Mouse (Mus musculus): ENCODE measurements at regions not wholly inside any gene's neighbourhood (a gene's known extent, or its start where the extent isn't known, plus 50 kb on each side); places are given as distances from the start of the nearest gene placed in this dataset.

DNA sequence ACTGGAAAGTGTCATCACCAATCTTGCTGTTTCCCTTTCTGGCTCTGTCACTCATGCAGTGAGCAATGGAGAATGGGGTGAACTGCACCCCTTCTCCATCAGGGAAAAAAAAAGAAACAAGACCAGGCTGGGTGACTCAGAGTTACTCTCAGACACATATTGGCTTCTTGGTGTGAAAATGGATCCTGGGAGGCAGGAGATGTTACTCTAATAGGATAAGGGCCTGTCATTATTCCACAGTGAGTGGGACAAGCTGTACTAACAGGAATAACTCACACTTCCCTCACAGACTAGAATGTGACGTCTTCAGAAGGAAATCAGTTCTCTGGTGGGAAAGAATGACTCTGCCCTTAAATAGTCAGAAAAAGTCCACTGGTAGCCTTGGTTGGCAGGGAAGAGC lies 181.4 kb upstream of the Nlrp1b start:
- H3K36me3 ChIP-seq (ENCODE audit: control insufficient read depth, insufficient read depth, low read length): no peaks in the 10 kb centered on the region
- H3K79me2 ChIP-seq (ENCODE audit: control insufficient read depth, insufficient read depth, low read length): no peaks in the 10 kb centered on the region
- TF ChIP-seq CTCF (IDR thresholded peaks at IDR 0.05; ENCODE audit: low read depth, low read length): no peak
- no peak for TF ChIP-seq POLR2A (IDR thresholded peaks at IDR 0.05; ENCODE audit: extremely low read depth, insufficient read depth, low read length)
- no peaks in the 10 kb centered on the region for H3K27me3 ChIP-seq (ENCODE audit: control insufficient read depth, insufficient read depth, low read length)
- no peak for DNase-seq (ENCODE audit: extremely low read depth, low read depth, low spot score)
- no peak overlapping the region for H3K9ac ChIP-seq (ENCODE audit: low read depth, low read length)
- H3K4me1 ChIP-seq (ENCODE audit: control insufficient read depth, insufficient read depth, low read length): no peaks in the 10 kb centered on the region
- 77% methylated on average over 1 of the region's 1 CpGs for WGBS
- no peak overlapping the region for H3K4me3 ChIP-seq (ENCODE audit: insufficient read depth, low read depth, low read length)
- no peak overlapping the region for H3K27ac ChIP-seq (replicated peaks; ENCODE audit: insufficient read depth, low read depth, low read length)

DNA sequence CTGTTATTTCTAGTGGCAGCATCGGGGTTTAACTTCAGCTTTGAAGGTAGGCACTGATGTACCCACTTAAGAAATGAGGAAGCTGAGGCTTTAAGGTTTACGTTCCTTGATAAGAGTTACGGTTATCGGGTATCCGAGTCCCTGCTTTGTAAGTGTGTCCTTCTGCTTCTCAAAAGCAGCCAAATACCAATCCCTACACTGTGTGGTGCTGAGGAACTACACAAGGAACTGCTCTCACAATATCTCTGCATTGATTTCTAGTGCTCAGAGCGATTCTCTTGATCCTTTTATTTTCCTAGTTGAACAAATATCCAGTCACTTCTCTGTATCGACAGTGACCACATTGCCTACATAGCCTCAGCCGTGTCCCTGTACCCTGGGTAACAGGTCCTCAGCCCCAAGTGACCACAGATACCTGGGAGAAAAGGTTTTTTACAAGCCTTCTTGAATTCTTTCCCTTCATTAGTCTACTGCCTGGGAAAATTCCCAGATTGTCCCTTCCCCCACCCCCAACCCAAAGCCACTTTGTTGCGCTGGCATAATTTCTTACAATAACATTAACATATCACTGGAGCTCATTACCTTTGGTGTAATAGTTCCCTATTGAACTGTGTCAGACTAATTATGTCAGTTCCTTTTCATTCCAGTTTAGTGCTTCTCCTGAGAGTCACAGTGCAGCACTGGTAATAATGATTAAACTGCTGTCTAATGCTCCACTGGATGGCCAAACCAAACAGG lies 184.0 kb upstream of the Nlrp1b start:
- WGBS: 76% methylated on average over 9 of the region's 9 CpGs
- no peak for DNase-seq (ENCODE audit: extremely low read depth, low read depth, low spot score)

DNA sequence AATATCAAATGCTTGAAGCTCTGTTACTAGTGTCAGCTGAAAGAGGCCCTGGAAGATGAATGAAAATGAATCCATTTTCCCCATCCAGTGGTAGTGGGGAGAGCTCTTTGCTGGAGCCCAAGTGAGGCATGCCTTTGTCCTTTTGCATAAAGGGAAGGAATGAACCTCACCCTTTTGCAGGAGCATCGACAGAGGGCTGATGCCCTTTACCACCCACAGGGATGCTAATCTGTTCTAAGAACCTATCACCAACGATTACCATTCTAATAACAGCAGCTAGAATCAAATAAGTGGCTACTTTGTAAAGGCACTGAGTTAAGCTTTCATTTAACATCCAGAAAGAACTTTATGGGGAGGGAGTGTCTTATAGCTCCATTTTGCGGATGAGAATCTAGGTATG lies 184.9 kb upstream of the Nlrp1b start:
- Histone ChIP-seq H3K4me3 (ENCODE audit: insufficient read depth, low read depth, low read length) (no peak overlapping the region), H3K9ac (ENCODE audit: low read depth, low read length) (no peak overlapping the region), H3K79me2 (ENCODE audit: control insufficient read depth, insufficient read depth, low read length) (no peaks in the 10 kb centered on the region), H3K27ac (replicated peaks; ENCODE audit: insufficient read depth, low read depth, low read length) (no peak overlapping the region), H3K36me3 (ENCODE audit: control insufficient read depth, insufficient read depth, low read length) (no peaks in the 10 kb centered on the region), H3K27me3 (ENCODE audit: control insufficient read depth, insufficient read depth, low read length) (no peaks in the 10 kb centered on the region), H3K4me1 (ENCODE audit: control insufficient read depth, insufficient read depth, low read length) (no peaks in the 10 kb centered on the region)
- TF ChIP-seq POLR2A (IDR thresholded peaks at IDR 0.05; ENCODE audit: extremely low read depth, insufficient read depth, low read length): no peak
- no peak for TF ChIP-seq CTCF (IDR thresholded peaks at IDR 0.05; ENCODE audit: low read depth, low read length)
- DNase-seq (ENCODE audit: extremely low read depth, low read depth, low spot score): no peak
- 55% methylated on average over 3 of the region's 3 CpGs for WGBS

More for the DNA sequence above, 184.0 kb upstream of the Nlrp1b start:
- H3K4me3 ChIP-seq (ENCODE audit: insufficient read depth, low read depth, low read length): no peak overlapping the region
- no peaks in the 10 kb centered on the region for H3K79me2 ChIP-seq (ENCODE audit: control insufficient read depth, insufficient read depth, low read length)
- TF ChIP-seq CTCF (IDR thresholded peaks at IDR 0.05; ENCODE audit: low read depth, low read length) (no peak), POLR2A (IDR thresholded peaks at IDR 0.05; ENCODE audit: extremely low read depth, insufficient read depth, low read length) (no peak)
- H3K9ac ChIP-seq (ENCODE audit: low read depth, low read length): no peak overlapping the region
- H3K36me3 ChIP-seq (ENCODE audit: control insufficient read depth, insufficient read depth, low read length): no peaks in the 10 kb centered on the region
- no peak overlapping the region for H3K27ac ChIP-seq (replicated peaks; ENCODE audit: insufficient read depth, low read depth, low read length)
- H3K27me3 ChIP-seq (ENCODE audit: control insufficient read depth, insufficient read depth, low read length): no peaks in the 10 kb centered on the region
- no peaks in the 10 kb centered on the region for H3K4me1 ChIP-seq (ENCODE audit: control insufficient read depth, insufficient read depth, low read length)

DNA sequence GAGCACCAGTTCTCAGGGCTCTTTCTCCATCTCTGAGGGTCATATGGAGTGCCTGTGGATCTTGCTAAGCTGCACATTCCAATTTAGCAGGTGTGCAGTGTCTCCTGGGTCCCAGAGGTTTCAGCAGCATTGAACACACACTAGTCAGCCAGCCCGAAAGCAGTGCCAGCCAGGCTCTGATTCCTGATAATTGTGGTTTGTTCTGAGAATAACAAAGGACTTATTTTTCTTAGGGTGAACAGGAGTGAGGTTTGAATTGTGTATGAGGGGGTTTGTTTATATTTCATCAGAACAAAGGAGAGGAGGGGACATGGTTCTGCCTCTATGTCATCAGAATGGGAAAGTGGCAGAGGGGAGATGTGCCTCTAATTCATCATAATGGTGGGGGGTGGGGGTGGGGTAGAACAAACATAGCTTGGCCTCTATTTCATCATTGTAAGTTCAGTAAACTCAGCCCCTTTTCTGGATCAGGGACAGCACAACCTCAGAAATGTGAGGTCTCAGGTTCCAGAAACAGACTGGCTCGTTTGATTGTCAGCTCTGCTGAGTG lies 191.8 kb upstream of the Nlrp1b start:
- no peaks in the 10 kb centered on the region for H3K36me3 ChIP-seq (ENCODE audit: control insufficient read depth, insufficient read depth, low read length)
- H3K9ac ChIP-seq (ENCODE audit: low read depth, low read length): no peak overlapping the region
- no peaks in the 10 kb centered on the region for H3K4me1 ChIP-seq (ENCODE audit: control insufficient read depth, insufficient read depth, low read length)
- no peak overlapping the region for H3K27ac ChIP-seq (replicated peaks; ENCODE audit: insufficient read depth, low read depth, low read length)
- no peaks in the 10 kb centered on the region for H3K79me2 ChIP-seq (ENCODE audit: control insufficient read depth, insufficient read depth, low read length)
- TF ChIP-seq CTCF (IDR thresholded peaks at IDR 0.05; ENCODE audit: low read depth, low read length): no peak
- no peak for TF ChIP-seq POLR2A (IDR thresholded peaks at IDR 0.05; ENCODE audit: extremely low read depth, insufficient read depth, low read length)
- H3K27me3 ChIP-seq (ENCODE audit: control insufficient read depth, insufficient read depth, low read length): no peaks in the 10 kb centered on the region
- DNase-seq (ENCODE audit: extremely low read depth, low read depth, low spot score): no peak
- H3K4me3 ChIP-seq (ENCODE audit: insufficient read depth, low read depth, low read length): no peak overlapping the region
- WGBS: 44% methylated on average over 2 of the region's 2 CpGs

DNA sequence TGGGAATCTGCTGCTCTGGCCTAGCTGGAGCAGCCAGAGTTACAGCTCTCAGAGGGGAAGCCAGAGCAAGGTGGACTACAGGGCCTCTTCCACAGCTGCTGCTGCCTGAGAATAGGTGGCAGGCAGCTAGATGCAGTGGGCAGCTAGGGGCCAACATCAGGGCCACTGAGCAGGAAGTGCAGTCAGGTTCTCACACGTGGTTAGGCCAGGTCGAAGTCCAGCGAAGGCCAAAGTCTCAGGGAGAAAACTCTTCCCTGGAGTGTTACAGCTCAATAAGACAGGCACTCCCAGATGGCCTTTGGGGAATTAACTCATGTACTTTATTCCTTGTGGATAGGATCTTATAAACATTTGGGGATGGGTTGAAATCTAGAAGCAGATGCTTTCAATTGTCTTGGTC lies 192.7 kb upstream of the Nlrp1b start:
- Histone ChIP-seq H3K4me3 (ENCODE audit: insufficient read depth, low read depth, low read length) (no peak overlapping the region), H3K36me3 (ENCODE audit: control insufficient read depth, insufficient read depth, low read length) (no peaks in the 10 kb centered on the region), H3K9ac (ENCODE audit: low read depth, low read length) (no peak overlapping the region), H3K79me2 (ENCODE audit: control insufficient read depth, insufficient read depth, low read length) (no peaks in the 10 kb centered on the region), H3K4me1 (ENCODE audit: control insufficient read depth, insufficient read depth, low read length) (no peaks in the 10 kb centered on the region), H3K27me3 (ENCODE audit: control insufficient read depth, insufficient read depth, low read length) (no peaks in the 10 kb centered on the region), H3K27ac (replicated peaks; ENCODE audit: insufficient read depth, low read depth, low read length) (no peak overlapping the region)
- no peak for TF ChIP-seq POLR2A (IDR thresholded peaks at IDR 0.05; ENCODE audit: extremely low read depth, insufficient read depth, low read length)
- TF ChIP-seq CTCF (IDR thresholded peaks at IDR 0.05; ENCODE audit: low read depth, low read length): no peak
- 62% methylated on average over 3 of the region's 3 CpGs for WGBS
- no peak for DNase-seq (ENCODE audit: extremely low read depth, low read depth, low spot score)

DNA sequence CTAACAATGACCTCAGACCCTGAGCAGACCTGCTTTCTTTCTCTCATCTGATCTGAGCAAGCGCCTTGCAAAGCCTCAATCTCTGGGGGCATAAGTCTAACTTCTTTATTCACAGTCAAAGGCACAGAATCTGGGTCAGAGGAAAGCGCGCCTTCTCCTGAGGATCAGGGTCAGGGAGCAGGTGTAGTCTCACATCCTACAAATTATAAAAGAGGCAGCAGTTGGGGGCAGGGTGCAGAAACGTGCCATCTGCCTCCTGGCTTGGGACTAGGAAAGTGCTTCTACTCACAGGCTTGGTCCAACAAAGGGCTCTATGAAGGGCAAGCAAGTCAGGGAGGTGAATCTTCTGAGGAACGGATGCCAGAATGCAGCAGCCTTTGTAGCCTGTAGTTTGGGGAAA lies 194.3 kb upstream of the Nlrp1b start:
- Histone ChIP-seq H3K36me3 (ENCODE audit: control insufficient read depth, insufficient read depth, low read length) (no peaks in the 10 kb centered on the region), H3K27me3 (ENCODE audit: control insufficient read depth, insufficient read depth, low read length) (no peaks in the 10 kb centered on the region), H3K9ac (ENCODE audit: low read depth, low read length) (no peak overlapping the region), H3K4me3 (ENCODE audit: insufficient read depth, low read depth, low read length) (no peak overlapping the region), H3K79me2 (ENCODE audit: control insufficient read depth, insufficient read depth, low read length) (no peaks in the 10 kb centered on the region), H3K27ac (replicated peaks; ENCODE audit: insufficient read depth, low read depth, low read length) (no peak overlapping the region), H3K4me1 (ENCODE audit: control insufficient read depth, insufficient read depth, low read length) (no peaks in the 10 kb centered on the region)
- TF ChIP-seq CTCF (IDR thresholded peaks at IDR 0.05; ENCODE audit: low read depth, low read length) (no peak), POLR2A (IDR thresholded peaks at IDR 0.05; ENCODE audit: extremely low read depth, insufficient read depth, low read length) (no peak)
- no peak for DNase-seq (ENCODE audit: extremely low read depth, low read depth, low spot score)
- WGBS: 88% methylated on average over 5 of the region's 5 CpGs

All from liver, adult 2 months (tissue).